In genomic region chr16:5255081-5255740, GRCm38 (mm10) we compare ENCODE assay signal across 7 mouse cellular contexts. TPM values are rescaled to one million over a fixed set of nuclear protein-coding genes. Genes with fewer than 3 reads are reported as not detected.
DNase-seq lines count a peak whose midpoint lies in the region; ATAC-seq and TF ChIP-seq lines count a peak whose summit lies in the region.

No protein-coding gene starts in this region.

- no peak for TF ChIP-seq POLR2A in spleen, adult 2 months (IDR thresholded peaks at IDR 0.05; ENCODE audit: low read depth, low read length)

- H3K4me2 ChIP-seq in embryonic facial prominence, embryonic 11.5 days (ENCODE audit: low read depth, low read length), result peak overlapping the region; percentile 74
- H3K4me2 ChIP-seq in intestine, embryonic 15.5 days (replicated peaks), result peak overlapping the region; percentile 79
- peak overlapping the region; percentile 84 for H3K4me2 ChIP-seq in midbrain, embryonic 15.5 days

- H3K4me1 ChIP-seq in spleen, adult 2 months (ENCODE audit: control insufficient read depth, insufficient read depth, insufficient read length), result peaks cover 2% of the 10 kb centered on the region; the same call in 1 of the 2 replicates
- H3K4me1 ChIP-seq in embryonic facial prominence, embryonic 11.5 days (ENCODE audit: control insufficient read depth, insufficient read depth, low read length), result no peaks in the 10 kb centered on the region
- peaks cover 9% of the 10 kb centered on the region for H3K4me1 ChIP-seq in intestine, embryonic 15.5 days (replicated peaks)
- H3K4me1 ChIP-seq in midbrain, embryonic 15.5 days, result peaks cover 20% of the 10 kb centered on the region

- ATAC-seq in embryonic facial prominence, embryonic 11.5 days (replicated peaks; ENCODE audit: insufficient number of reproducible peaks, low FRiP score, low TSS enrichment, low read depth), result no peak
- ATAC-seq in intestine, embryonic 15.5 days, result peak; percentile 21
- peak; percentile 16; the same call in 1 of the 2 replicates for ATAC-seq in midbrain, embryonic 15.5 days (replicated peaks)

- H3K27ac ChIP-seq in spleen, adult 2 months (ENCODE audit: insufficient read depth, low read length), result peak overlapping the region; percentile 42
- peak overlapping the region; percentile 44; the same call in 1 of the 2 replicates for H3K27ac ChIP-seq in embryonic facial prominence, embryonic 11.5 days (replicated peaks; ENCODE audit: low read depth, low read length)
- peak overlapping the region; percentile 71 for H3K27ac ChIP-seq in intestine, embryonic 15.5 days
- H3K27ac ChIP-seq in midbrain, embryonic 15.5 days, result peak overlapping the region; percentile 46; the same call in 1 of the 2 replicates

- peak in 1 of 2 experiments; percentile 15 for DNase-seq in spleen, adult 2 months (ENCODE audit: low read depth in 1 of 2, low spot score in 2 of 2)
- no peak for DNase-seq in spleen, postnatal 10 days (ENCODE audit: low spot score in 2 of 2)
- DNase-seq in embryonic facial prominence, embryonic 11.5 days (ENCODE audit: low spot score), result peak; percentile 7
- no peak for DNase-seq in natural killer cell, adult 2 months (ENCODE audit: low spot score in 2 of 2)
- no peak for DNase-seq in thymus, postnatal 36 days

- H3K4me3 ChIP-seq in spleen, adult 2 months (ENCODE audit: extremely low read depth, insufficient read depth, insufficient read length), result peak overlapping the region; percentile 67
- peak overlapping the region; percentile 52 for H3K4me3 ChIP-seq in embryonic facial prominence, embryonic 11.5 days (ENCODE audit: low read depth, low read length)
- H3K4me3 ChIP-seq in intestine, embryonic 15.5 days (replicated peaks), result peak overlapping the region; percentile 84
- H3K4me3 ChIP-seq in midbrain, embryonic 15.5 days, result peak overlapping the region; percentile 54

- no peaks in the 10 kb centered on the region for H3K27me3 ChIP-seq in spleen, adult 2 months (ENCODE audit: control insufficient read depth, insufficient read depth, low read length)
- H3K27me3 ChIP-seq in embryonic facial prominence, embryonic 11.5 days (ENCODE audit: control insufficient read depth, insufficient read depth, low read length), result no peaks in the 10 kb centered on the region
- no peaks in the 10 kb centered on the region for H3K27me3 ChIP-seq in intestine, embryonic 15.5 days (replicated peaks)
- H3K27me3 ChIP-seq in midbrain, embryonic 15.5 days (replicated peaks), result no peaks in the 10 kb centered on the region

- WGBS in spleen, adult 2 months, result under 1% methylated on average over 27 of the region's 27 CpGs
- WGBS in embryonic facial prominence, embryonic 11.5 days, result 2% methylated on average over 27 of the region's 27 CpGs
- WGBS in intestine, embryonic 15.5 days, result 2% methylated on average over 27 of the region's 27 CpGs
- WGBS in midbrain, embryonic 15.5 days, result 3% methylated on average over 27 of the region's 27 CpGs

- H3K9ac ChIP-seq in embryonic facial prominence, embryonic 11.5 days (replicated peaks; ENCODE audit: low read length), result peak overlapping the region; percentile 71
- H3K9ac ChIP-seq in intestine, embryonic 15.5 days, result peak overlapping the region; percentile 77
- H3K9ac ChIP-seq in midbrain, embryonic 15.5 days, result peak overlapping the region; percentile 41

- H3K9me3 ChIP-seq in embryonic facial prominence, embryonic 11.5 days (replicated peaks; ENCODE audit: control insufficient read depth, low read length), result no peaks in the 10 kb centered on the region
- no peaks in the 10 kb centered on the region for H3K9me3 ChIP-seq in intestine, embryonic 15.5 days
- H3K9me3 ChIP-seq in midbrain, embryonic 15.5 days, result no peaks in the 10 kb centered on the region

- H3K36me3 ChIP-seq in spleen, adult 2 months (ENCODE audit: control insufficient read depth, insufficient read depth, low read length), result no peaks in the 10 kb centered on the region
- H3K36me3 ChIP-seq in embryonic facial prominence, embryonic 11.5 days (replicated peaks; ENCODE audit: control insufficient read depth, insufficient read depth, low read depth, low read length), result no peaks in the 10 kb centered on the region
- no peaks in the 10 kb centered on the region for H3K36me3 ChIP-seq in intestine, embryonic 15.5 days
- H3K36me3 ChIP-seq in midbrain, embryonic 15.5 days (replicated peaks), result no peaks in the 10 kb centered on the region

- TF ChIP-seq CTCF in spleen, adult 2 months (IDR thresholded peaks at IDR 0.05; ENCODE audit: extremely low read depth, insufficient read depth, insufficient read length, insufficient replicate concordance), result no peak

RNA-seq across cellular contexts. Expression of gene Eef2kmt, which starts 0.6 kb away (rescaled TPM):
- polyA plus RNA-seq in spleen, adult 2 months (2012; rRNA removed), result 35.4 and 46.6 TPM in 2 replicates
- polyA plus RNA-seq in embryonic facial prominence, embryonic 11.5 days (2014; fragmentation: Nextera tagmentation; extraction: Ambion mirVana), result 13.3 and 15.6 TPM in 2 replicates
- polyA plus RNA-seq in intestine, embryonic 15.5 days (2015; fragmentation: Nextera tagmentation; extraction: Ambion mirVana), result 30.4 and 38.4 TPM in 2 replicates
- 6.9 and 7.7 TPM in 2 replicates for polyA plus RNA-seq in midbrain, embryonic 15.5 days (2015; fragmentation: Nextera tagmentation; extraction: Ambion mirVana)

RNA-seq across cellular contexts. Expression of gene Alg1, which starts 21.8 kb away (rescaled TPM):
- polyA plus RNA-seq in spleen, adult 2 months (2012; rRNA removed), result 42.1 and 45.4 TPM in 2 replicates
- polyA plus RNA-seq in embryonic facial prominence, embryonic 11.5 days (2014; fragmentation: Nextera tagmentation; extraction: Ambion mirVana), result 22.6 and 26.1 TPM in 2 replicates
- polyA plus RNA-seq in intestine, embryonic 15.5 days (2015; fragmentation: Nextera tagmentation; extraction: Ambion mirVana), result 29.1 and 37.5 TPM in 2 replicates
- 44.5 and 44.8 TPM in 2 replicates for polyA plus RNA-seq in midbrain, embryonic 15.5 days (2015; fragmentation: Nextera tagmentation; extraction: Ambion mirVana)

RNA-seq across cellular contexts. Expression of gene AU021092, which starts 33.1 kb away (rescaled TPM):
- 39.9 and 44.4 TPM in 2 replicates for polyA plus RNA-seq in spleen, adult 2 months (2012; rRNA removed)
- 2.0 and 3.1 TPM in 2 replicates for polyA plus RNA-seq in embryonic facial prominence, embryonic 11.5 days (2014; fragmentation: Nextera tagmentation; extraction: Ambion mirVana)
- polyA plus RNA-seq in intestine, embryonic 15.5 days (2015; fragmentation: Nextera tagmentation; extraction: Ambion mirVana), result 4.1 and 4.9 TPM in 2 replicates
- 14.8 and 15.9 TPM in 2 replicates for polyA plus RNA-seq in midbrain, embryonic 15.5 days (2015; fragmentation: Nextera tagmentation; extraction: Ambion mirVana)

RNA-seq across cellular contexts. Expression of gene Nagpa, which starts 51.4 kb away (rescaled TPM):
- polyA plus RNA-seq in spleen, adult 2 months (2012; rRNA removed), result 41.7 and 56.1 TPM in 2 replicates
- 10.7 and 13.6 TPM in 2 replicates for polyA plus RNA-seq in embryonic facial prominence, embryonic 11.5 days (2014; fragmentation: Nextera tagmentation; extraction: Ambion mirVana)
- 27.6 and 29.9 TPM in 2 replicates for polyA plus RNA-seq in intestine, embryonic 15.5 days (2015; fragmentation: Nextera tagmentation; extraction: Ambion mirVana)
- polyA plus RNA-seq in midbrain, embryonic 15.5 days (2015; fragmentation: Nextera tagmentation; extraction: Ambion mirVana), result 11.4 and 14.3 TPM in 2 replicates
